Mouse (Mus musculus): ENCODE data around the gene Prkd2. TPM values are rescaled to one million over a fixed set of nuclear protein-coding genes. Genes with fewer than 3 reads are reported as not detected.

Gene Prkd2
- polyA plus RNA-seq, 1 experiment from 2014 or later = 12.0 TPM

- H3K27ac ChIP-seq (replicated peaks) = no peak overlapping the region
- peaks cover 4% of the 10 kb centered on the region for H3K4me1 ChIP-seq
- peak overlapping the region; percentile 37 for H3K4me2 ChIP-seq (replicated peaks)
- 11% methylated on average over 76 of the region's 95 CpGs for WGBS
- H3K4me3 ChIP-seq = peak overlapping the region; percentile 32
- no peak overlapping the region; the same call in 1 of the 2 replicates for H3K9ac ChIP-seq (replicated peaks)
- peaks cover 38% of the 10 kb centered on the region for H3K36me3 ChIP-seq
- H3K27me3 ChIP-seq = peaks cover 79% of the 10 kb centered on the region
- peaks cover 9% of the 10 kb centered on the region for H3K9me3 ChIP-seq
- peak; percentile 61 for ATAC-seq (ENCODE audit: low FRiP score, low read depth)
These were observed 42.6 kb downstream of the Prkd2 start for GRCm38 (mm10) chr7:16885271-16885776.

GRCm38 (mm10) chr7:16885905-16886304 lies 43.2 kb downstream of the Prkd2 start:
- Histone ChIP-seq H3K9ac (replicated peaks) (no peak overlapping the region), H3K27ac (replicated peaks) (no peak overlapping the region), H3K9me3 (peaks cover 9% of the 10 kb centered on the region), H3K36me3 (peaks cover 38% of the 10 kb centered on the region), H3K4me1 (peaks cover 4% of the 10 kb centered on the region), H3K27me3 (peaks cover 85% of the 10 kb centered on the region), H3K4me3 (peak overlapping the region; percentile 32), H3K4me2 (replicated peaks) (no peak overlapping the region)
- 37% methylated on average over 55 of the region's 59 CpGs for WGBS
- ATAC-seq (ENCODE audit: low FRiP score, low read depth) = 0 out of 2 replicates have a peak, but pooled peaks have one; percentile 5

- Histone ChIP-seq H3K9me3 (peaks cover 6% of the 10 kb centered on the region), H3K4me2 (replicated peaks) (peak overlapping the region; percentile 58; the same call in 1 of the 2 replicates), H3K27me3 (peaks cover 92% of the 10 kb centered on the region), H3K27ac (replicated peaks) (peak overlapping the region; percentile 55; the same call in 1 of the 2 replicates), H3K9ac (replicated peaks) (peak overlapping the region; percentile 41), H3K4me1 (peaks cover 40% of the 10 kb centered on the region), H3K4me3 (peak overlapping the region; percentile 35; the same call in 1 of the 2 replicates), H3K36me3 (peaks cover 22% of the 10 kb centered on the region)
- WGBS = 40% methylated on average over 6 of the region's 6 CpGs
- no peak for ATAC-seq (ENCODE audit: low FRiP score, low read depth)
These were observed 47.8 kb downstream of the Prkd2 start for GRCm38 (mm10) chr7:16890536-16890935.

GRCm38 (mm10) chr7:16890944-16891343 lies 48.2 kb downstream of the Prkd2 start:
- Histone ChIP-seq H3K27ac (replicated peaks) (peak overlapping the region; percentile 55; the same call in 1 of the 2 replicates), H3K4me2 (replicated peaks) (peak overlapping the region; percentile 58), H3K9ac (replicated peaks) (peak overlapping the region; percentile 41), H3K4me3 (peak overlapping the region; percentile 35), H3K9me3 (peaks cover 2% of the 10 kb centered on the region), H3K36me3 (peaks cover 18% of the 10 kb centered on the region), H3K4me1 (peaks cover 41% of the 10 kb centered on the region), H3K27me3 (peaks cover 88% of the 10 kb centered on the region)
- 2% methylated on average over 23 of the region's 23 CpGs for WGBS
- no peak for ATAC-seq (ENCODE audit: low FRiP score, low read depth)

- peak within 1 kb of the TSS; percentile 58 for H3K4me2 ChIP-seq (replicated peaks)
- peaks cover 41% of the 10 kb centered on the region for H3K4me1 ChIP-seq
- no peaks in the 10 kb centered on the region for H3K9me3 ChIP-seq
- peak within 1 kb of the TSS; percentile 41 for H3K9ac ChIP-seq (replicated peaks)
- H3K27ac ChIP-seq (replicated peaks) = peak within 1 kb of the TSS; percentile 55
- under 1% methylated on average over 30 of the region's 30 CpGs for WGBS
- peaks cover 79% of the 10 kb centered on the region for H3K27me3 ChIP-seq
- H3K36me3 ChIP-seq = peaks cover 9% of the 10 kb centered on the region
- H3K4me3 ChIP-seq = peak within 1 kb of the TSS; percentile 35
- peak; percentile 78 for ATAC-seq (ENCODE audit: low FRiP score, low read depth)
These were observed 49.1 kb downstream of the Prkd2 start, which contains the start of gene Gng8 for GRCm38 (mm10) chr7:16891641-16892351. Gng8 (plus strand) TSS chr7:16891786.

GRCm38 (mm10) chr7:16892352-16892730 lies 49.6 kb downstream of the Prkd2 start:
- H3K27me3 ChIP-seq = peaks cover 75% of the 10 kb centered on the region
- H3K27ac ChIP-seq (replicated peaks) = no peak overlapping the region
- H3K4me1 ChIP-seq = peaks cover 41% of the 10 kb centered on the region
- peak overlapping the region; percentile 35 for H3K4me3 ChIP-seq
- no peaks in the 10 kb centered on the region for H3K9me3 ChIP-seq
- WGBS = 40% methylated on average over 9 of the region's 9 CpGs
- H3K4me2 ChIP-seq (replicated peaks) = peak overlapping the region; percentile 58
- no peak overlapping the region for H3K9ac ChIP-seq (replicated peaks)
- ATAC-seq (ENCODE audit: low FRiP score, low read depth) = no peak
- peaks cover 6% of the 10 kb centered on the region; the same call in 1 of the 2 replicates for H3K36me3 ChIP-seq

- WGBS = 0% methylated on average over 6 of the region's 6 CpGs
- H3K27ac ChIP-seq (replicated peaks) = peak overlapping the region; percentile 40
These were observed 50.9 kb downstream of the Prkd2 start for GRCm38 (mm10) chr7:16893612-16894011.

GRCm38 (mm10) chr7:16894279-16894678 lies 51.6 kb downstream of the Prkd2 start:
- H3K4me1 ChIP-seq = peaks cover 41% of the 10 kb centered on the region
- WGBS = 0% methylated on average over 4 of the region's 4 CpGs
- peak; percentile 69 for ATAC-seq (ENCODE audit: low FRiP score, low read depth)
- peak overlapping the region; percentile 24; the same call in 1 of the 2 replicates for H3K4me3 ChIP-seq
- H3K9ac ChIP-seq (replicated peaks) = 0 out of 2 replicates have a peak overlapping the region, but pooled peaks have one; percentile 20
- peak overlapping the region; percentile 58 for H3K4me2 ChIP-seq (replicated peaks)
- H3K27ac ChIP-seq (replicated peaks) = peak overlapping the region; percentile 40
- peaks cover 58% of the 10 kb centered on the region for H3K27me3 ChIP-seq
- no peaks in the 10 kb centered on the region for H3K36me3 ChIP-seq
- no peaks in the 10 kb centered on the region for H3K9me3 ChIP-seq

More at GRCm38 (mm10) chr7:16893612-16894011, 50.9 kb downstream of the Prkd2 start:
- Histone ChIP-seq H3K4me3 (peak overlapping the region; percentile 24; the same call in 1 of the 2 replicates), H3K4me2 (replicated peaks) (peak overlapping the region; percentile 58), H3K9ac (replicated peaks) (no peak overlapping the region), H3K4me1 (peaks cover 41% of the 10 kb centered on the region), H3K36me3 (no peaks in the 10 kb centered on the region), H3K9me3 (no peaks in the 10 kb centered on the region), H3K27me3 (peaks cover 62% of the 10 kb centered on the region)
- no peak for ATAC-seq (ENCODE audit: low FRiP score, low read depth)

GRCm38 (mm10) chr7:16895000-16895399 lies 52.3 kb downstream of the Prkd2 start:
- Histone ChIP-seq H3K36me3 (no peaks in the 10 kb centered on the region), H3K27me3 (peaks cover 57% of the 10 kb centered on the region), H3K27ac (replicated peaks) (peak overlapping the region; percentile 40), H3K4me1 (peaks cover 45% of the 10 kb centered on the region), H3K4me3 (peak overlapping the region; percentile 24), H3K9ac (replicated peaks) (0 out of 2 replicates have a peak overlapping the region, but pooled peaks have one; percentile 12), H3K4me2 (replicated peaks) (peak overlapping the region; percentile 58), H3K9me3 (no peaks in the 10 kb centered on the region)
- WGBS = 1% methylated on average over 24 of the region's 24 CpGs
- peak; percentile 24 for ATAC-seq (ENCODE audit: low FRiP score, low read depth)

GRCm38 (mm10) chr7:16895511-16895910 lies 52.8 kb downstream of the Prkd2 start:
- Histone ChIP-seq H3K36me3 (no peaks in the 10 kb centered on the region), H3K27me3 (peaks cover 52% of the 10 kb centered on the region), H3K27ac (replicated peaks) (0 out of 2 replicates have a peak overlapping the region, but pooled peaks have one; percentile 40), H3K4me3 (peak overlapping the region; percentile 24; the same call in 1 of the 2 replicates), H3K9me3 (no peaks in the 10 kb centered on the region), H3K4me2 (replicated peaks) (peak overlapping the region; percentile 58), H3K4me1 (peaks cover 50% of the 10 kb centered on the region), H3K9ac (replicated peaks) (0 out of 2 replicates have a peak overlapping the region, but pooled peaks have one; percentile 12)
- no peak for ATAC-seq (ENCODE audit: low FRiP score, low read depth)
- WGBS = 29% methylated on average over 10 of the region's 10 CpGs

- Histone ChIP-seq H3K9ac (replicated peaks) (no peak overlapping the region), H3K27me3 (peaks cover 19% of the 10 kb centered on the region), H3K4me3 (no peak overlapping the region), H3K36me3 (no peaks in the 10 kb centered on the region), H3K4me2 (replicated peaks) (no peak overlapping the region), H3K4me1 (peaks cover 22% of the 10 kb centered on the region), H3K9me3 (no peaks in the 10 kb centered on the region), H3K27ac (replicated peaks) (peak overlapping the region; percentile 64)
- 0 out of 2 replicates have a peak, but pooled peaks have one; percentile 44 for ATAC-seq (ENCODE audit: low FRiP score, low read depth)
- WGBS = 17% methylated on average over 5 of the region's 5 CpGs
These were observed 57.8 kb downstream of the Prkd2 start for GRCm38 (mm10) chr7:16900526-16900925.

All from midbrain, embryonic 12.5 days (tissue).